Mouse (Mus musculus) testis, adult 2 months (tissue): ENCODE results near the gene Orm1.

Experiments used
- CTCF ChIP-seq: fragments of 200-500 bp; IDR thresholded peaks from 2 replicates; pipeline ENCODE4 v1.5.1; 2012; ENCODE audit warnings: low read depth, mild to moderate bottlenecking, inconsistent platforms, low read length, moderate library complexity; ENCODE audit not compliant: control insufficient read depth, insufficient read depth, insufficient replicate concordance
- POLR2A ChIP-seq: fragments of 200-500 bp; IDR thresholded peaks from 2 replicates; pipeline ENCODE4 v1.6.1; 2012; ENCODE audit warnings: low read depth, mild to moderate bottlenecking, inconsistent platforms, low read length, moderate library complexity; ENCODE audit not compliant: control insufficient read depth

DNA sequence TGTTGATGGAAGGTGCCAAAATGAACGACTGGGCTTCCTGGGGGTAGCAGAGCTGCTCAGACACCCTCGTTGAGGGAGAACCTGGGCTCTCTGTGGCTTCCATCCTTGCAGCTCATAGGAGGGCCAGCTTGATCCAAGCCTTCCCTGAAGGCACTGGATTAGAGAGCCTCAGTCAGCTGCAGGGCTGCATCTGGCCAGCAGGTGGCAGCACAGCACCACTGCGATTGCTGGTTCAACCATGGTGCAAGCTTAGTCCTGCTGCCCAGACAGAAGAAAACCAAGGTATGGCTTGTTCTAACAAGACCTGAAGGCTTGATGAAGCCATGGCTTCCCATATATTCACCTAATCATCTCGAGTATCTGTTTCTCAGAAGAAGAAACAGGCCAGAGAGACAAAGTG, 24.2 kb downstream of the Orm1 start:
- TF ChIP-seq CTCF (peak; percentile 99), POLR2A (no peak)
